Mouse (Mus musculus) thymus, adult 18-20 months (tissue): ENCODE data around the gene Ehmt2.
"Not testable (repeated sequence)": the region's sequence is repeated elsewhere in the genome, so short reads cannot be mapped to it uniquely, and the experiment has no call there.

ENCODE experiments used
- DNase-seq, 2 experiments: peaks; one replicate each; pipeline ENCODE4 v3.0.0; 2022; ENCODE audit warnings: mixed read lengths in 2 of 2

The Ehmt2 gene

DNA sequence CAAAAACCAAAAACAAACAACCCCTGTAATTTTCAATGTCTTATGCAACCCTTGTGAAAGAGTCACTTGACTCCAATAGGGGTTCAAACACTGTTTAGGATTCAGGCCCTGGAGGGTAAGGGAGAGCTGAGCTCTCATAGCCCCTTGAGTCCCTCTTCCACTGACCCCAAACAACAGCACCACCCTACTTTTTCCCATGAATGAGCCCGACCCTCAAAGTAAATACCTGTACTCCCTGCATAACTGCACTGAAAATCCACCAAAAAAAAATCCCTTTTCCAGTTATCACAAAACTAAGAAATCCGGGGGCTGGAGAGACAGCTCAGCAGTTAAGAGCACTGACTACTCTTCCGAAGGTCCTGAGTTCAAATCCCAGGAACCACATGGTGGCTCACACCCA lies 57.6 kb downstream of the Ehmt2 start:
- DNase-seq = no peak

DNA sequence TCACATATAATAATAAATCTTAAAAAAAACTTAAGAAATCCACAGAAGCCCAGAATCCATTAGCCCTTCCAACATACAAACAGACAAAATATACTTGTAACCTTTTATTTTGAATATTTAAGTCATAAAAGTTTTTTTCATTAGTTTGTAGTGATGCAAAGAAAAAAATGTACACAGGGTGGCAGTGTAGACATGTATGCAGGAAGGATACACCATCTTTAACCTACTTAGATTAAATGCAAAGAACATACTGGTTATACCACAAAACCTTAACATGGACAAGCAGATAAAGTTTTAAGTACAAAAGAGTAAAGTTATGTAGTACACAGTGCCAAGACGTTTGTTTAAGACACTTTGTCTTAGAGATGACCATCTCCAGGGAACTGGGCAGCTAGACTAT lies 58.1 kb downstream of the Ehmt2 start:
- DNase-seq = no peak

DNA sequence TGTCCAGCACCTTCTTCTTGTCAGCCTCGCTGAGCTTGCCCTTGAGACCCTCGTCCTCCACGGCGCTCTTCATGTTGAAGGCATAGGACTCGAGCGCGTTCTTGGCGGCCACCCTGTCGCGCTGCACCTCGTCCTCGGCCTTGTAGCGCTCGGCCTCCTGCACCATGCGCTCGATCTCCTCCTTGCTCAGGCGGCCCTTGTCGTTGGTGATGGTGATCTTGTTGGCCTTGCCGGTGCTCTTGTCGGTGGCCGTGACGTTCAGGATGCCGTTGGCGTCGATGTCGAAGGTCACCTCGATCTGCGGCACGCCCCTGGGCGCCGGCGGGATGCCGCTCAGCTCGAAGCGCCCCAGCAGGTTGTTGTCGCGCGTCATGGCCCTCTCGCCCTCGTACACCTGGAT lies 59.0 kb downstream of the Ehmt2 start:
- DNase-seq = not testable (repeated sequence)

DNA sequence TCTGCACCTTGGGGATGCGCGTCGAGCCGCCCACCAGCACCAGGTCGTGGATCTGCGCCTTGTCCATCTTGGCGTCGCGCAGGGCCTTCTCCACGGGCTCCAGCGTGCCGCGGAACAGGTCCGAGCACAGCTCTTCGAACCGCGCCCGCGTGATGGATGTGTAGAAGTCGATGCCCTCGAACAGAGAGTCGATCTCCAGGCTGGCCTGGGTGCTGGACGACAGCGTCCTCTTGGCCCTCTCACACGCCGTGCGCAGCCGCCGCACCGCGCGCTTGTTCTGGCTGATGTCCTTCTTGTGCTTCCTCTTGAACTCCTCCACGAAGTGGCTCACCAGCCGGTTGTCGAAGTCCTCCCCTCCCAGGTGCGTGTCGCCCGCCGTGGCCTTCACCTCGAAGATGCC lies 59.7 kb downstream of the Ehmt2 start:
- not testable (repeated sequence) for DNase-seq

DNA sequence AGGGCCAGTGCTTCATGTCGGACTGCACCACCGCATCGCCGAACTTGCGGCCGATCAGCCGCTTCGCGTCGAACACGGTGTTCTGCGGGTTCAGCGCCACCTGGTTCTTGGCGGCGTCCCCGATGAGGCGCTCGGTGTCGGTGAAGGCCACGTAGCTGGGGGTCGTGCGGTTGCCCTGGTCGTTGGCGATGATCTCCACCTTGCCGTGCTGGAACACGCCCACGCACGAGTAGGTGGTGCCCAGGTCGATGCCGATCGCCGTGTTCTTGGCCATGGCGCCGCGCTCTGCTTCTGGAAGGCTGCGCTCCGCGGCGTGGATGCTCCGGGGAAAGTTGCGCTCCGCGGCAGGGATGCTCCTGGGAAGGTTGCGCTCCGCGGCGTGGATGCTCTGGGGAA lies 60.5 kb downstream of the Ehmt2 start:
- DNase-seq = not testable (repeated sequence)

DNA sequence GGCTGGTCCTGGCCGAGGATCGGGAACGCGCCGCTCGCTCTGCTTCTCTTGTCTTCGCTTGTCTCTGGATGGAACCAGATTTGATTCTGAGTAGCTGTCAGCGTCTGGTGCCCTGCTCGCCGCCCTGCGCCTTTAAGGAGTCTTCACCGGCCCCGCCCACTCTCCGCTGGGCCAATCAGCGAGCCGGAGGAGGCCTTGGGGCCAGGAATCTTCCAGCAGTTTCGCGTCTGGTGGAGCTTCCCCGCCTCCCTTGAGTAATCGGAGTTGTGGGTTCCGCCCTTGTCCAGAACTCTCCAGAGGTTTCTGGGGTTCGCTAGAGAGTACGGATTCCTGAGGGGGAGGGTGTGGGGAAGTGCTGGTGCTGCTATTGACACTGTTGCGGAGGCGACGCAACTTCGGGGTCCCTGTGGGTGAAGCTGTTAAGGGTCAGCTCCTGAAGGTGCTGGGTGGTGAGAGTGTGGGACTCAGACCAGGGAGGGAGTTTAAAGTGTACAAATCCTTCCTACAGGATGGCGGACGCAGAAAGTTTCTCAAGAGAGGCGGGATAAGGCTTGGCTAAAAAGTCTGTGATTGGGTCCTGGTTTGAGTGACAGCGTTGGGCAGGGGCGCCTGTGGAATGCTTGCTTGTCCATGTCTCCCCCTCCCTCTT lies 61.0 kb downstream of the Ehmt2 start, which contains the start of gene Hspa1b:
Gene Hspa1b, minus strand, starts transcription at position 109 of the 649 bp plus-strand sequence.
- DNase-seq = peak; percentile 63 to 76

DNA sequence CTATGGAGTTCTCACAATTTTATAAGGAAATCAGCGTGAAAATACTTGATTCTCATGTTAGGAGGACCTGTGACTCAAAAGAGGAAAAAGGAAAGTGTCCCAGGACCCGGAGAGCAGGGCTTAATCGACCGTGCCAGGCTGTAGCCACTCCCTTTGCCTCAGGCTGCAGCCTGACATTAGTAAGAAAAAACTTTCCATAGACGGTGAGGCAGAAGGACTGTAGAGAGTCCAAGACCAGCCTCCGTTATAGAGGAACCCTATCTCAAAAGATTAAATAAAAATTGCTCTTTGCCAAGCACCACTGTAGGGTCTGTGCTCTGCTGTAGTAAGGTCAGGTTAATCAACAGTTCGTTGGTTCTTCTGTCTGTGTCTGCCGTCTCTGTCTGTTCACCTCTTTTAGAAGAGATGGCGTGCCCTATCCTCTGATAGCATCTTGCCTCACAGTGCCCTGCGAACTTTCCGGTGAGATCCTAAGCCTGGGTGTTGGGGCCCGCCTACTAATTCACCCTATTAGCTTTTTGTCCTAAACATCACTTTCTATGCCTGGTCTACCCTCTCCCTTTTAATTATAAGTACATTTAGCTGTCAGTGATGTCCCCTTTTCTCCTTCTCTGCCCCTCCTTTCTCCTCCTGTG lies 61.7 kb downstream of the Ehmt2 start:
- no peak for DNase-seq

DNA sequence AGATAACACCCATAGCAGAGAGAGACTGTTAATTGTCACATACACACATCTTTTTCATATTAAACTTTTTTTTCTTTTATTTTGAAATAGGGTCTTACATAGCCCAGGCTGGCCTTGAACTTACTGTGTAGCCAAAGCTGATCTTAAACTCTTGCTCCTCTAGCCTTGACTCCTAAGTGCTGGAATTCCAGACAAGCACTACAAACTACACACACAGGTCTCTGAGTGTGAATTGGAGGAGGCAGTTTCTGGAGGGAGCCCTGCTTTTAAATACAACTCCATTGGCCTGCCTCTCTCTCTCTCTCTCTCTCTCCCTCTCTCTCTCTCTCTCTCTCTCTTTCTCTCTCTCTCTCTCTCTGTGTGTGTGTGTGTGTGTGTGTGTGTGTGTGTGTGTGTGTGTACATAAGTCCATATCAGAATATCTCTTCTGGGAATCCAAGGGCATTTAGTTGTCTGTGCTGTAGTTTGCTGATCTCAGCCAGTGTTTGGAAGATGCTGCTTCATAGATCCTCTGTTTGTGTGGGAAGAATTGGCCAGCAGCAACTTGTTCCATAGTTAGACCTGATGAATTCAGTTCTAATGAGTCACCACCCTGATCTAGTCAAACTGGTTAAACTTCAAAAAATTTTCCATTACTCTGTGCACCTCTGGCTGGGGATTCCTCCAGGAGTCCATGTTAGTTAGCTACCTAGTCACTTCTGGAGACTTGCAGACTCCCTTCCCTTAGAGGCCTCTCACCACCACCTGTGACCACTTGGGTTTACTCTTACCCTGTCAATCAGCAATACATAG lies 62.6 kb downstream of the Ehmt2 start:
- no peak for DNase-seq

DNA sequence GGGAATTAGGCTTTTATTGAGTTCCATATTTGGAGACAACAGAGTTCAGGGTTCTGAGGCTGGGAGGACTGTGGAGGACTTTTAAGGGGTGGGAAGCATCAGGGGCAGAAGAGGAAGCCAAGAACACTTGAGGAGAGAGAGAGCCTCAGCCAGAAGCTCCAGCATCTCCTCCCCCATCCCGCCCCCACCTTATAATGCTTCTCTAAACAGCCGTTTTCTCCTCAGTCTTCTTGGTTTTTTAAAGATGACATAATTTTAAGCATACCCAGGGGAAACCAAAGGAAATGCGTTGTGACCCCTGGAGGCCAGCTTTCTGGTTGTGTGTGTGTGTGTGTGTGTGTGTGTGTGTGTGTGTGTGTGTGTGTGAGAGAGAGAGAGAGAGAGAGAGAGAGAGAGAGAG lies 63.9 kb downstream of the Ehmt2 start:
- DNase-seq = no peak

DNA sequence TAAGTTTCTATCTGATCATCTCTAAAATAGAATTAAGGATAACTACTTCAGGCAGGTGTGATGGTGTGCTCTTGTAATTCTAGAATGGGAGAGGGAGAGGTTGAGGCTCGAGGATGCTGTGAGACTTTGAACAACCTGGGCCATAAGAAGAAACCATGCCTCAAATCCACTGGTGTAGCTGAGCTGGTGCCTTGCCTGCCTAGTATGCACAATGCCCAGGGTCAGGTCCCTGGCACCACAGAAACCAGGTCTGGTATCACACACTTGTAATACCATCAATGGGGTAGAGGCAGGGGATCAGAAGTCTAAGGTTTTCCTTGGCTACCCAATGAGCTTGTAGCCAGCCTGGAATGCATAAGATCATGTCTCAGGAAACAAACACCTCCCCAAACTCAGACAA lies 64.6 kb downstream of the Ehmt2 start:
- no peak for DNase-seq
